20 mouse cellular contexts compared by ENCODE assay signal in the genomic region with DNA sequence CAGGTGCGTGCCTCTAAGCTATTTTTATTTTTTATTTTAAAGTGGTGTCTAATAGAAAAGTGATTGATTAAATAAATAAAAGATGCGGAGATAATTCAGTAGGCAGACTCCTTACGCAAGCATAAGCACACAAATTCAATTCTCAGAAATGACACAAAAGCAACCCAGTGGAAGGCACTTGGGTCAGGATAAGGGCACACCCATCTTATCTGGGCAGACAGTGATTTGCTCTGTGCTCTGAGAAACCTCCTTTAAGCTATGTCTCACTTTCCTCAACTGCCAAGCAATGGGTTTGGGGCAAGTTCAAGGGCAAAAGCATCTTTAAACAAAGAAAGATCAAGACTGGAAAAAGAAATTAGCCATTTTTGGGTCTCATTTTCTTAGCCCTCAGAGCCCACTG. TPM values are rescaled to one million over a fixed set of nuclear protein-coding genes. Genes with fewer than 3 reads are reported as not detected.
DNase-seq lines count a peak whose midpoint lies in the region; ATAC-seq and TF ChIP-seq lines count a peak whose summit lies in the region.
"Had no signal": no experiment of that assay in that cellular context is flagged by ENCODE, and none has a peak within 500 bp of the region (broad histone marks: within the 10 kb centered on the region; RNA-seq: fewer than 3 reads in every experiment).

No protein-coding gene starts in this region.

- no peaks in the 10 kb centered on the region for H3K27me3 ChIP-seq in midbrain, embryonic 11.5 days (ENCODE audit: control insufficient read depth, insufficient read depth, low read length)
- H3K27me3 ChIP-seq in midbrain, postnatal 0 days (ENCODE audit: insufficient read depth, low read length) = no peaks in the 10 kb centered on the region
- peaks cover 51% of the 10 kb centered on the region for H3K27me3 ChIP-seq in liver, embryonic 12.5 days (replicated peaks)
- H3K27me3 ChIP-seq in liver, postnatal 0 days (ENCODE audit: insufficient read depth, low read length) = no peaks in the 10 kb centered on the region
- H3K27me3 ChIP-seq: embryonic facial prominence, embryonic 12.5 days; forebrain, embryonic 15.5 days; heart, embryonic 15.5 days had no signal

- 91% methylated on average over 3 of the region's 3 CpGs for whole genome bisulfite sequencing in midbrain, embryonic 11.5 days
- 90% methylated on average over 3 of the region's 3 CpGs for WGBS in midbrain, postnatal 0 days
- whole genome bisulfite sequencing in liver, embryonic 12.5 days (ENCODE audit: insufficient replicate concordance) = 47% methylated on average over 3 of the region's 3 CpGs
- WGBS in liver, postnatal 0 days (ENCODE audit: insufficient replicate concordance) = 61% methylated on average over 3 of the region's 3 CpGs

- peak; percentile 28 for DNase-seq in midbrain, embryonic 11.5 days (ENCODE audit: low spot score, missing footprints)
- no peak for DNase-seq in midbrain, postnatal 0 days (ENCODE audit: low spot score)
- no peak for DNase-seq in liver, postnatal 0 days
- DNase-seq in neural tube, embryonic 10.5 days (ENCODE audit: extremely low spot score, low spot score) = no peak
- no peak for DNase-seq in Muller cell, postnatal 12 days (ENCODE audit: inconsistent ontology term)
- DNase-seq in kidney, adult 11 months = no peak
- DNase-seq: adrenal gland, adult 8-10 months; adrenal gland, postnatal 36 days; cerebellum, adult 11-12 months; cerebellum, adult 9-10 months; cerebellum, postnatal 25 days; gastrocnemius, postnatal 14 days; heart, adult 2 months; heart, postnatal 14 days had no signal

- no peak overlapping the region for H3K9ac ChIP-seq in midbrain, embryonic 11.5 days (ENCODE audit: low read length)
- no peak overlapping the region for H3K9ac ChIP-seq in midbrain, postnatal 0 days (replicated peaks; ENCODE audit: low read length, poor library complexity, severe bottlenecking)
- H3K9ac ChIP-seq in liver, embryonic 12.5 days = no peak overlapping the region
- no peak overlapping the region for H3K9ac ChIP-seq in liver, postnatal 0 days (replicated peaks)
- H3K9ac ChIP-seq: embryonic facial prominence, embryonic 12.5 days; forebrain, embryonic 15.5 days; heart, embryonic 15.5 days; hindbrain, embryonic 14.5 days had no signal

- H3K27ac ChIP-seq in midbrain, embryonic 11.5 days (ENCODE audit: low read depth, low read length) = no peak overlapping the region
- H3K27ac ChIP-seq in midbrain, postnatal 0 days (ENCODE audit: low read depth, low read length) = no peak overlapping the region
- no peak overlapping the region for H3K27ac ChIP-seq in liver, embryonic 12.5 days
- H3K27ac ChIP-seq in liver, postnatal 0 days (ENCODE audit: low read depth) = no peak overlapping the region
- H3K27ac ChIP-seq: embryonic facial prominence, embryonic 12.5 days; forebrain, embryonic 15.5 days; heart, adult 2 months; heart, embryonic 15.5 days; hindbrain, embryonic 14.5 days had no signal

- no peaks in the 10 kb centered on the region for H3K9me3 ChIP-seq in midbrain, embryonic 11.5 days (ENCODE audit: control insufficient read depth, low read length)
- no peaks in the 10 kb centered on the region for H3K9me3 ChIP-seq in midbrain, postnatal 0 days (ENCODE audit: low read length)
- H3K9me3 ChIP-seq in liver, embryonic 12.5 days (replicated peaks) = no peaks in the 10 kb centered on the region
- H3K9me3 ChIP-seq in liver, postnatal 0 days (ENCODE audit: low read length) = no peaks in the 10 kb centered on the region
- H3K9me3 ChIP-seq: embryonic facial prominence, embryonic 12.5 days; forebrain, embryonic 15.5 days; heart, embryonic 15.5 days had no signal

- H3K4me2 ChIP-seq in midbrain, embryonic 11.5 days = no peak overlapping the region
- H3K4me2 ChIP-seq in midbrain, postnatal 0 days (ENCODE audit: low read depth, low read length, poor library complexity, severe bottlenecking) = no peak overlapping the region
- H3K4me2 ChIP-seq in liver, embryonic 12.5 days = no peak overlapping the region
- no peak overlapping the region for H3K4me2 ChIP-seq in liver, postnatal 0 days (ENCODE audit: low read depth, low read length)
- H3K4me2 ChIP-seq: embryonic facial prominence, embryonic 12.5 days; forebrain, embryonic 15.5 days; heart, embryonic 11.5 days; heart, embryonic 15.5 days; hindbrain, embryonic 14.5 days had no signal

- ATAC-seq in midbrain, embryonic 11.5 days (ENCODE audit: low FRiP score) = no peak
- no peak for ATAC-seq in midbrain, postnatal 0 days (ENCODE audit: low FRiP score)
- ATAC-seq in liver, embryonic 12.5 days = peak; percentile 64; the same call in 1 of the 2 replicates
- ATAC-seq in liver, postnatal 0 days = no peak
- ATAC-seq: forebrain, embryonic 15.5 days had no signal

- peak; percentile 73 for TF ChIP-seq EP300 in liver, postnatal 0 days (IDR thresholded peaks at IDR 0.05; ENCODE audit: low read depth)

- no peak for TF ChIP-seq CTCF in midbrain, postnatal 0 days (IDR thresholded peaks at IDR 0.05)
- TF ChIP-seq CTCF in liver, postnatal 0 days (IDR thresholded peaks at IDR 0.05; ENCODE audit: low read depth) = no peak

- no peak overlapping the region for H3K4me3 ChIP-seq in midbrain, embryonic 11.5 days (ENCODE audit: low read depth, low read length)
- H3K4me3 ChIP-seq in midbrain, postnatal 0 days (ENCODE audit: low read depth, low read length) = no peak overlapping the region
- H3K4me3 ChIP-seq in liver, embryonic 12.5 days = no peak overlapping the region
- no peak overlapping the region for H3K4me3 ChIP-seq in liver, postnatal 0 days (ENCODE audit: low read depth, low read length)
- H3K4me3 ChIP-seq: embryonic facial prominence, embryonic 12.5 days; forebrain, embryonic 15.5 days; heart, adult 2 months; heart, embryonic 15.5 days had no signal

- 0 out of 2 replicates have a peak, but pooled peaks cover 2% of the 10 kb centered on the region for H3K36me3 ChIP-seq in midbrain, embryonic 11.5 days (ENCODE audit: control insufficient read depth, insufficient read depth, low read length)
- peaks cover 18% of the 10 kb centered on the region for H3K36me3 ChIP-seq in midbrain, postnatal 0 days (ENCODE audit: insufficient read depth, low read length)
- H3K36me3 ChIP-seq in liver, embryonic 12.5 days = peaks cover 37% of the 10 kb centered on the region
- H3K36me3 ChIP-seq in liver, postnatal 0 days (replicated peaks; ENCODE audit: insufficient read depth, low read length) = peaks cover 13% of the 10 kb centered on the region

- H3K4me1 ChIP-seq in midbrain, embryonic 11.5 days (ENCODE audit: control insufficient read depth, insufficient read depth, low read length) = no peaks in the 10 kb centered on the region
- H3K4me1 ChIP-seq in midbrain, postnatal 0 days (ENCODE audit: insufficient read depth, low read length) = no peaks in the 10 kb centered on the region; the same call in 1 of the 2 replicates
- peaks cover 37% of the 10 kb centered on the region for H3K4me1 ChIP-seq in liver, embryonic 12.5 days
- peaks cover 18% of the 10 kb centered on the region for H3K4me1 ChIP-seq in liver, postnatal 0 days (ENCODE audit: insufficient read depth)

RNA-seq across cellular contexts. Expression of a gene that starts 9.2 kb away (rescaled TPM):
- polyA plus RNA-seq in midbrain, embryonic 11.5 days (2014; fragmentation: Nextera tagmentation; extraction: Ambion mirVana) = 9.2 and 9.5 TPM in 2 replicates
- 8.9 and 18.6 TPM in 2 replicates for total RNA-seq in midbrain, postnatal 0 days (2014; rRNA removed)
- polyA plus RNA-seq in midbrain, postnatal 0 days (2015; fragmentation: Nextera tagmentation; extraction: Ambion mirVana) = 16.8 and 18.8 TPM in 2 replicates
- polyA plus RNA-seq in liver, embryonic 12.5 days (2016; fragmentation: Nextera tagmentation; extraction: Ambion mirVana) = 15.3 and 15.5 TPM in 2 replicates
- polyA plus RNA-seq in liver, postnatal 0 days (2015; fragmentation: Nextera tagmentation; extraction: Ambion mirVana) = 9.0 and 9.3 TPM in 2 replicates

RNA-seq across cellular contexts. Expression of a gene that starts 17.3 kb away (rescaled TPM):
- polyA plus RNA-seq in midbrain, embryonic 11.5 days (2014; fragmentation: Nextera tagmentation; extraction: Ambion mirVana) = 20.5 and 21.9 TPM in 2 replicates
- total RNA-seq in midbrain, postnatal 0 days (2014; rRNA removed) = 41.9 and 48.4 TPM in 2 replicates
- 50.6 and 55.2 TPM in 2 replicates for polyA plus RNA-seq in midbrain, postnatal 0 days (2015; fragmentation: Nextera tagmentation; extraction: Ambion mirVana)
- 14.1 and 14.5 TPM in 2 replicates for polyA plus RNA-seq in liver, embryonic 12.5 days (2016; fragmentation: Nextera tagmentation; extraction: Ambion mirVana)
- 9.6 and 11.9 TPM in 2 replicates for polyA plus RNA-seq in liver, postnatal 0 days (2015; fragmentation: Nextera tagmentation; extraction: Ambion mirVana)

RNA-seq across cellular contexts. Expression of a gene that starts 50.1 kb away (rescaled TPM):
- 34.5 and 37.1 TPM in 2 replicates for polyA plus RNA-seq in midbrain, embryonic 11.5 days (2014; fragmentation: Nextera tagmentation; extraction: Ambion mirVana)
- total RNA-seq in midbrain, postnatal 0 days (2014; rRNA removed) = 286 and 357 TPM in 2 replicates
- 176 and 178 TPM in 2 replicates for polyA plus RNA-seq in midbrain, postnatal 0 days (2015; fragmentation: Nextera tagmentation; extraction: Ambion mirVana)
- 4.6 and 4.7 TPM in 2 replicates for polyA plus RNA-seq in liver, embryonic 12.5 days (2016; fragmentation: Nextera tagmentation; extraction: Ambion mirVana)
- polyA plus RNA-seq in liver, postnatal 0 days (2015; fragmentation: Nextera tagmentation; extraction: Ambion mirVana) = 2.6 and 2.8 TPM in 2 replicates
